Mouse (Mus musculus): ENCODE measurements around the gene Clrn2. TPM values are rescaled to one million over a fixed set of nuclear protein-coding genes. Genes with fewer than 3 reads are reported as not detected.

Clrn2 gene
- polyA plus RNA-seq, 1 experiment = not detected

GRCm38 (mm10) chr5:45512908-45513307 lies 59.4 kb downstream of the Clrn2 start:
- TF ChIP-seq CTCF (IDR thresholded peaks at IDR 0.05; ENCODE audit: control insufficient read depth, insufficient read depth, low read length) (no peak), POLR2A (IDR thresholded peaks at IDR 0.05; ENCODE audit: borderline replicate concordance, control insufficient read depth, low read depth, low read length) (no peak)
- H3K27ac ChIP-seq (ENCODE audit: control insufficient read depth, insufficient read depth, low read depth, low read length, poor library complexity) = no peak overlapping the region
- 89% methylated on average over 6 of the region's 6 CpGs for WGBS
- no peak overlapping the region for H3K4me3 ChIP-seq (replicated peaks; ENCODE audit: control insufficient read depth, low read depth, low read length)
- H3K4me1 ChIP-seq (ENCODE audit: control insufficient read depth, insufficient read depth, low read length) = no peaks in the 10 kb centered on the region

- WGBS = 82% methylated on average over 2 of the region's 2 CpGs
- no peak overlapping the region for H3K4me3 ChIP-seq (replicated peaks; ENCODE audit: control insufficient read depth, low read depth, low read length)
- H3K4me1 ChIP-seq (ENCODE audit: control insufficient read depth, insufficient read depth, low read length) = no peaks in the 10 kb centered on the region
- no peak for TF ChIP-seq POLR2A (IDR thresholded peaks at IDR 0.05; ENCODE audit: borderline replicate concordance, control insufficient read depth, low read depth, low read length)
- TF ChIP-seq CTCF (IDR thresholded peaks at IDR 0.05; ENCODE audit: control insufficient read depth, insufficient read depth, low read length) = no peak
- H3K27ac ChIP-seq (ENCODE audit: control insufficient read depth, insufficient read depth, low read depth, low read length, poor library complexity) = no peak overlapping the region
These were observed 60.0 kb downstream of the Clrn2 start for GRCm38 (mm10) chr5:45513511-45513910.

Other genes starting within 250 kb of the Clrn2 start
- gene Qdpr, start 3.5 kb upstream of the Clrn2 start, polyA plus RNA-seq (2011; ENCODE audit: insufficient read depth, insufficient read length, low replicate concordance, missing spikeins) = 25.8 and 27.6 TPM in 2 replicates
- 19.4 and 65.3 TPM in 2 replicates for gene Lap3, start 39.6 kb downstream of the Clrn2 start, polyA plus RNA-seq (2011; ENCODE audit: insufficient read depth, insufficient read length, low replicate concordance, missing spikeins)
- 133 and 149 TPM in 2 replicates for gene Med28, start 66.5 kb downstream of the Clrn2 start, polyA plus RNA-seq (2011; ENCODE audit: insufficient read depth, insufficient read length, low replicate concordance, missing spikeins)
- not detected in 2 replicates for gene Fam184b, start 185.9 kb downstream of the Clrn2 start, polyA plus RNA-seq (2011; ENCODE audit: insufficient read depth, insufficient read length, low replicate concordance, missing spikeins)
- gene Ncapg, start 216.2 kb downstream of the Clrn2 start, polyA plus RNA-seq (2011; ENCODE audit: insufficient read depth, insufficient read length, low replicate concordance, missing spikeins) = 59.3 and 90.9 TPM in 2 replicates

Measured in bone marrow, adult 2 months (tissue).